Mouse (Mus musculus): ENCODE data around the gene Polm. TPM values are rescaled to one million over a fixed set of nuclear protein-coding genes. Genes with fewer than 3 reads are reported as not detected.

The Polm gene
- 1.7 TPM for polyA plus RNA-seq (2014; fragmentation: Illumina TruSeq; extraction: RNeasy Lipid Tissue Mini Kit (QIAGEN cat#74804); ENCODE audit: low read depth, low replicate concordance)

GRCm38 (mm10) chr11:5837251-5838246, at the start of gene Polm:
Gene Polm (minus strand): TSS chr11:5838016.

GRCm38 (mm10) chr11:5877921-5878526, 40.2 kb upstream of the Polm start, which contains the start of gene Pold2:
Gene Pold2 (minus strand): TSS chr11:5878292.

GRCm38 (mm10) chr11:5861678-5862393, 24.0 kb upstream of the Polm start, which contains the start of gene Aebp1:
Gene Aebp1 (plus strand): TSS chr11:5861947.

GRCm38 (mm10) chr11:5803551-5803981, 34.2 kb downstream of the Polm start, which contains the start of gene Pgam2:
Gene Pgam2 (minus strand): TSS chr11:5803733.

GRCm38 (mm10) chr11:5788056-5789014, 49.5 kb downstream of the Polm start, which contains the start of gene Dbnl:
Gene Dbnl (plus strand): TSS chr11:5788488.

Other genes starting within 250 kb of the Polm start
- 6.9 TPM for gene Mrps24, start 122.3 kb downstream of the Polm start, polyA plus RNA-seq (2014; fragmentation: Illumina TruSeq; extraction: RNeasy Lipid Tissue Mini Kit (QIAGEN cat#74804); ENCODE audit: low read depth, low replicate concordance)
- gene Urgcp, start 75.6 kb downstream of the Polm start, polyA plus RNA-seq (2014; fragmentation: Illumina TruSeq; extraction: RNeasy Lipid Tissue Mini Kit (QIAGEN cat#74804); ENCODE audit: low read depth, low replicate concordance), result 6.7 TPM
- 5.0 TPM for gene Dbnl, start 49.5 kb downstream of the Polm start, polyA plus RNA-seq (2014; fragmentation: Illumina TruSeq; extraction: RNeasy Lipid Tissue Mini Kit (QIAGEN cat#74804); ENCODE audit: low read depth, low replicate concordance)
- gene Pgam2, start 34.3 kb downstream of the Polm start, polyA plus RNA-seq (2014; fragmentation: Illumina TruSeq; extraction: RNeasy Lipid Tissue Mini Kit (QIAGEN cat#74804); ENCODE audit: low read depth, low replicate concordance), result not detected
- gene Aebp1, start 23.9 kb upstream of the Polm start, polyA plus RNA-seq (2014; fragmentation: Illumina TruSeq; extraction: RNeasy Lipid Tissue Mini Kit (QIAGEN cat#74804); ENCODE audit: low read depth, low replicate concordance), result 0.88 TPM
- 0.25 TPM for gene Pold2, start 40.3 kb upstream of the Polm start, polyA plus RNA-seq (2014; fragmentation: Illumina TruSeq; extraction: RNeasy Lipid Tissue Mini Kit (QIAGEN cat#74804); ENCODE audit: low read depth, low replicate concordance)
- gene Myl7, start 60.8 kb upstream of the Polm start, polyA plus RNA-seq (2014; fragmentation: Illumina TruSeq; extraction: RNeasy Lipid Tissue Mini Kit (QIAGEN cat#74804); ENCODE audit: low read depth, low replicate concordance), result not detected
- gene Gck, start 112.1 kb upstream of the Polm start, polyA plus RNA-seq (2014; fragmentation: Illumina TruSeq; extraction: RNeasy Lipid Tissue Mini Kit (QIAGEN cat#74804); ENCODE audit: low read depth, low replicate concordance), result not detected
- gene Ykt6, start 117.7 kb upstream of the Polm start, polyA plus RNA-seq (2014; fragmentation: Illumina TruSeq; extraction: RNeasy Lipid Tissue Mini Kit (QIAGEN cat#74804); ENCODE audit: low read depth, low replicate concordance), result 42.2 TPM
- 2.1 TPM for gene Camk2b, start 228.3 kb upstream of the Polm start, polyA plus RNA-seq (2014; fragmentation: Illumina TruSeq; extraction: RNeasy Lipid Tissue Mini Kit (QIAGEN cat#74804); ENCODE audit: low read depth, low replicate concordance)